Mouse (Mus musculus): ENCODE data around the gene Myo1e. TPM values are rescaled to one million over a fixed set of nuclear protein-coding genes. Genes with fewer than 3 reads are reported as not detected.

Gene Myo1e
- total and polyA plus RNA-seq, 3 experiments: 82.3 to 186 (median 98.7) TPM

DNA sequence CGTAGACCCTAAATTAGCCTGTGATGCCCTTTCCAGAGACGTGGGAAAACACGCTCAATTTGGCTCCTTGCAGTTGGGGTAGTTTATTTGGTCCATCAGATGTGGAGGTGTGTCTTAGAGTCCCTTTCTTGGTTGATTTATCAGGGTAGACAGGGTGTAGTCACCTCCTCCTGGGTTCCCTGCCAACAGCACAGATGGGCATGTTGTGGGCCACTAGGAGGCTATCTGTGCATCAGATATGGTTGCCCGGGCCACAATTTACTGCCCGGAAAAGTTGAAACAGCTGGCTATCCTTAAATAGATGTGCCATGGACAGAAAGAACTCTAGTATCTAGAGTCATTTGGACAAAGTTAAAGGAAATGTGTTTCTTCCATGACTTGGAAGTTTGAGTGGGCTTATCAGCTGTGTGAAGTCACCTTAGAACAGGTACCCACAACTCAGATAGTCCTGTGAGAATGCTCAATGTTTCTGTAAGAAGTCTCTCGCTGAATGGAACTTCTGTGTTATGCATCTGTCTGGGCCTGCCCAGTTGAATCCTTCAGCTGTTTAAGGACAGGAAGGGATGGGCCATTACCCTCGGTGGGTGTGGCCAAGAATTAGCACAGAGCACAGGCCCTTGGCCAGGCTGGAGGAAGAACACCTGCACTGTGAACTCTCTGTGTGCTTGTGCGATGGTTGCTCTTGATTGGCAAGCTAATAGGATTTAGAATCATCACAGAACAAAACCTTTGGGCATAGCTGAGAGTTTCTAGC lies 2.3 kb downstream of the Myo1e start (continued):
- no peak for TF ChIP-seq USF2 (conservative IDR thresholded peaks at IDR 0.05; ENCODE audit: low read depth, low read length)
- peak; percentile 22; the same call in 1 of the 2 replicates for TF ChIP-seq SMC3 (IDR thresholded peaks at IDR 0.05; ENCODE audit: low read depth, low read length)
- 0 out of 2 replicates have a peak, but pooled peaks have one; percentile 22 for TF ChIP-seq RCOR1 (conservative IDR thresholded peaks at IDR 0.05; ENCODE audit: low read depth, low read length)
- TF ChIP-seq SIN3A (IDR thresholded peaks at IDR 0.05; ENCODE audit: low read length): peak; percentile 93; the same call in 1 of the 2 replicates
- TF ChIP-seq ZKSCAN1 (IDR thresholded peaks at IDR 0.05; ENCODE audit: borderline replicate concordance, low read depth, low read length): no peak
- peak; percentile 4 for TF ChIP-seq RAD21 (IDR thresholded peaks at IDR 0.05; ENCODE audit: low read depth, low read length)

DNA sequence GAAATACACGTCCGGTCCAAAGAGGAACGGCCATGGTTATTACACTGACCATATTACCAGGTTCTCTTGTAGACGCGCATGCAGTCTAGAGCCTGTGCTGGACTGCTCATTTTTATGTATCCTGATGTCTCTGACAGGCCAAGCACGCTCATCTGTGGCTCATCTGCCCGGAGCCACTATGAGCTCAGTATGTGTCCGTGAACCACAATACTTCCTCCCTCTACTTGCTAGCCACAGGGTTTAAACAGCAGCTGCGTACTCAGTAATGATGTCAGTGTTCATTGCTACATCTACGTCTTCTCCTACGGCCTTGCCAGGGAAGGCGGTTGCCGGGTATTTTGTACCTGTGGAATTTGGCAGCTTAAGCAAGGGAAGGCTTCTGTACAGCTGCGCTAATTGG lies 4.5 kb downstream of the Myo1e start:
- in situ Hi-C loops (cut with MboI; ENCODE audit: low pct_ligation_motif_present, low pct_unique_long_range_greater_than_20kb, low sequenced_read_pairs): no loop called here
- Histone ChIP-seq H3K4me2 (ENCODE audit: insufficient read depth, low read depth, poor library complexity, severe bottlenecking) (peak overlapping the region; percentile 91), H3K4me1 (ENCODE audit: control insufficient read depth in 1 of 2, insufficient read depth in 2 of 2) (peaks cover 6 to 61% of the 10 kb centered on the region in 2 experiments), H3K27me3 (replicated peaks) (no peaks in the 10 kb centered on the region), H3K9ac (ENCODE audit: insufficient read depth, low read depth) (peak overlapping the region; percentile 50), H3K4me3 (replicated peaks in 1 of 3; ENCODE audit: low read depth in 2 of 3, low read length in 2 of 3, poor library complexity in 1 of 3) (peak overlapping the region; percentile 55 to 98 (median 65)), H3K36me3 (replicated peaks in 1 of 2; ENCODE audit: control insufficient read depth in 1 of 2, insufficient read depth in 1 of 2, low read length in 1 of 2) (peaks cover 0 to 27% of the 10 kb centered on the region in 2 experiments), H3K9me3 (replicated peaks; ENCODE audit: low read length) (no peaks in the 10 kb centered on the region), H3K27ac (ENCODE audit: insufficient read depth, low read depth) (peak overlapping the region; percentile 75), H3K79me2 (replicated peaks; ENCODE audit: control insufficient read depth, extremely low read depth, insufficient read depth, poor library complexity, severe bottlenecking) (peaks cover 72% of the 10 kb centered on the region)
- dilution Hi-C loops (cut with MboI; ENCODE audit: extremely low pct_ligation_motif_present, extremely low pct_unique_long_range_greater_than_20kb, low sequenced_read_pairs): no loop called here
- DNase-seq (ENCODE audit: extremely low read depth): no peak
- TF ChIP-seq KAT2A (IDR thresholded peaks at IDR 0.05; ENCODE audit: insufficient replicate concordance, low read length) (no peak), JUND (conservative IDR thresholded peaks at IDR 0.05; ENCODE audit: low read depth, low read length) (0 out of 2 replicates have a peak, but pooled peaks have one; percentile 14), E2F4 (IDR thresholded peaks at IDR 0.05; ENCODE audit: insufficient replicate concordance, low read depth, low read length) (no peak), EP300 (IDR thresholded peaks at IDR 0.05; ENCODE audit: low read length) (no peak), UBTF (IDR thresholded peaks at IDR 0.05; ENCODE audit: low read depth, low read length) (no peak), ZKSCAN1 (IDR thresholded peaks at IDR 0.05; ENCODE audit: borderline replicate concordance, low read depth, low read length) (no peak), RAD21 (IDR thresholded peaks at IDR 0.05; ENCODE audit: low read depth, low read length) (no peak), ZC3H11A (IDR thresholded peaks at IDR 0.05; ENCODE audit: low read depth, low read length) (no peak), ZNF384 (IDR thresholded peaks at IDR 0.05; ENCODE audit: low read depth, low read length) (0 out of 2 replicates have a peak, but pooled peaks have one; percentile 2), BHLHE40 (IDR thresholded peaks at IDR 0.05; ENCODE audit: low read depth, low read length) (peak; percentile 47; the same call in 1 of the 2 replicates), USF1 (IDR thresholded peaks at IDR 0.05; ENCODE audit: low read depth, low read length) (no peak), SIN3A (IDR thresholded peaks at IDR 0.05; ENCODE audit: low read length) (peak; percentile 64; the same call in 1 of the 2 replicates), TCF12 (IDR thresholded peaks at IDR 0.05; ENCODE audit: low read depth, low read length) (0 out of 2 replicates have a peak, but pooled peaks have one; percentile 58), MEF2A (IDR thresholded peaks at IDR 0.05; ENCODE audit: borderline replicate concordance, low read depth, low read length) (no peak), POLR2AphosphoS2 (IDR thresholded peaks at IDR 0.05; ENCODE audit: low read depth, low read length) (no peak; the same call in 1 of the 2 replicates), CTCF (conservative IDR thresholded peaks at IDR 0.05 in 1 of 2, IDR thresholded peaks at IDR 0.05 in 1 of 2; ENCODE audit: low read depth in 2 of 2, low read length in 2 of 2) (no peak), CHD1 (IDR thresholded peaks at IDR 0.05; ENCODE audit: low read depth, low read length) (no peak), MAX (IDR thresholded peaks at IDR 0.05; ENCODE audit: low read length) (no peak; the same call in 1 of the 2 replicates), ETS1 (conservative IDR thresholded peaks at IDR 0.05; ENCODE audit: low read depth, low read length) (peak; percentile 66), USF2 (conservative IDR thresholded peaks at IDR 0.05; ENCODE audit: low read depth, low read length) (no peak), MAZ (IDR thresholded peaks at IDR 0.05; ENCODE audit: low read depth, low read length) (no peak), HCFC1 (IDR thresholded peaks at IDR 0.05; ENCODE audit: low read depth, low read length) (no peak), ELF1 (IDR thresholded peaks at IDR 0.05; ENCODE audit: low read depth, low read length) (no peak; the same call in 1 of the 2 replicates), MAFK (IDR thresholded peaks at IDR 0.05; ENCODE audit: insufficient replicate concordance, low read length) (no peak), CHD2 (IDR thresholded peaks at IDR 0.05; ENCODE audit: low read length) (no peak), SMC3 (IDR thresholded peaks at IDR 0.05; ENCODE audit: low read depth, low read length) (no peak), IRF4 (IDR thresholded peaks at IDR 0.05; ENCODE audit: low read depth, low read length) (no peak), MYC (IDR thresholded peaks at IDR 0.05; ENCODE audit: low read depth, low read length) (no peak), POLR2A (IDR thresholded peaks at IDR 0.05; ENCODE audit: low read depth, low read length) (peak; percentile 51; the same call in 1 of the 2 replicates), MXI1 (IDR thresholded peaks at IDR 0.05; ENCODE audit: low read depth, low read length) (peak; percentile 60; the same call in 1 of the 2 replicates), TBP (conservative IDR thresholded peaks at IDR 0.05; ENCODE audit: low read depth, low read length) (no peak; the same call in 1 of the 2 replicates), NRF1 (IDR thresholded peaks at IDR 0.05; ENCODE audit: low read depth, low read length) (no peak), RCOR1 (conservative IDR thresholded peaks at IDR 0.05; ENCODE audit: low read depth, low read length) (no peak), NELFE (IDR thresholded peaks at IDR 0.05; ENCODE audit: low read depth, low read length) (peak; percentile 36; the same call in 1 of the 2 replicates)
